Mouse (Mus musculus) heart, embryonic 15.5 days (tissue): ENCODE data around the gene Mrpl27. TPM values are rescaled to one million over a fixed set of nuclear protein-coding genes. Genes with fewer than 3 reads are reported as not detected.
"Not testable (repeated sequence)": the region's sequence is repeated elsewhere in the genome, so short reads cannot be mapped to it uniquely, and the experiment has no call there.

Experiments
- ATAC-seq: fragments of 200-750 bp; cut with Nextera tagmentation; replicated peaks from 2 replicates; pipeline ENCODE4 v1.8.0; 2017; ENCODE audit warnings: low read depth, moderate TSS enrichment; ENCODE audit not compliant: insufficient number of reproducible peaks, insufficient read depth, low FRiP score
- H3K27ac ChIP-seq: fragments of 300-500 bp; sonication (generic); 2 replicates; pipeline ENCODE4 v1.5.1; 2015; ENCODE audit warnings: mild to moderate bottlenecking, inconsistent platforms
- H3K27me3 ChIP-seq: fragments of 300-500 bp; sonication (generic); 2 replicates; pipeline ENCODE4 v1.6.1; 2015; ENCODE audit warnings: inconsistent platforms
- H3K36me3 ChIP-seq: fragments of 300-500 bp; sonication (generic); 2 replicates; pipeline ENCODE4 v1.6.1; 2015; ENCODE audit warnings: mild to moderate bottlenecking, inconsistent platforms
- H3K4me1 ChIP-seq: fragments of 300-500 bp; sonication (generic); replicated peaks from 2 replicates; pipeline ENCODE4 v1.6.1; 2015; ENCODE audit warnings: inconsistent platforms
- H3K4me2 ChIP-seq: fragments of 300-500 bp; sonication (generic); 2 replicates; pipeline ENCODE4 v1.6.1; 2015; ENCODE audit warnings: inconsistent platforms, mild to moderate bottlenecking, moderate library complexity
- H3K4me3 ChIP-seq: fragments of 300-500 bp; sonication (generic); 2 replicates; pipeline ENCODE4 v1.5.1; 2015; ENCODE audit warnings: mild to moderate bottlenecking, inconsistent platforms
- H3K9ac ChIP-seq: fragments of 300-500 bp; sonication (generic); 2 replicates; pipeline ENCODE4 v1.6.1; 2015; ENCODE audit warnings: mild to moderate bottlenecking, inconsistent platforms
- H3K9me3 ChIP-seq: fragments of 300-500 bp; sonication (generic); replicated peaks from 2 replicates; pipeline ENCODE4 v1.6.1; 2016; ENCODE audit warnings: inconsistent platforms
- WGBS: fragments of 180-500 bp; shearing (Covaris S2); methylation state at CpG from one replicate; pipeline ENCODE4 v1.1.7; 2015; ENCODE audit warnings: mixed read lengths; 5-methylcytosine and 5-hydroxymethylcytosine counted together
- polyA plus RNA-seq: library from polyadenylated mRNA; unstranded; fragments of >200 nt; fragmentation: Nextera tagmentation; extraction: Ambion mirVana; gene quantifications from 2 replicates; pipeline ENCODE4 v1.2.1, GENCODE M21; 2015

The Mrpl27 gene
- polyA plus RNA-seq, 1 experiment from 2014 or later, result 135 TPM

- no peak overlapping the region for H3K4me2 ChIP-seq
- no peak for ATAC-seq
- no peaks in the 10 kb centered on the region for H3K27me3 ChIP-seq
- H3K9me3 ChIP-seq, result no peaks in the 10 kb centered on the region
- WGBS, result 68% methylated on average over 5 of the region's 5 CpGs
- no peak overlapping the region for H3K9ac ChIP-seq
- no peaks in the 10 kb centered on the region; the same call in 1 of the 2 replicates for H3K36me3 ChIP-seq
- H3K27ac ChIP-seq, result no peak overlapping the region
- H3K4me1 ChIP-seq, result peaks cover 30% of the 10 kb centered on the region
- no peak overlapping the region for H3K4me3 ChIP-seq
These were observed 21.9 kb downstream of the Mrpl27 start for GRCm38 (mm10) chr11:94675446-94675845.

GRCm38 (mm10) chr11:94676308-94676707 lies 22.7 kb downstream of the Mrpl27 start:
- Histone ChIP-seq H3K4me1 (peaks cover 30% of the 10 kb centered on the region), H3K9ac (peak overlapping the region; percentile 98), H3K9me3 (no peaks in the 10 kb centered on the region), H3K27me3 (no peaks in the 10 kb centered on the region), H3K27ac (no peak overlapping the region; the same call in 1 of the 2 replicates), H3K4me2 (peak overlapping the region; percentile 82), H3K36me3 (no peaks in the 10 kb centered on the region), H3K4me3 (peak overlapping the region; percentile 96)
- ATAC-seq, result no peak
- WGBS, result 38% methylated on average over 4 of the region's 4 CpGs

DNA sequence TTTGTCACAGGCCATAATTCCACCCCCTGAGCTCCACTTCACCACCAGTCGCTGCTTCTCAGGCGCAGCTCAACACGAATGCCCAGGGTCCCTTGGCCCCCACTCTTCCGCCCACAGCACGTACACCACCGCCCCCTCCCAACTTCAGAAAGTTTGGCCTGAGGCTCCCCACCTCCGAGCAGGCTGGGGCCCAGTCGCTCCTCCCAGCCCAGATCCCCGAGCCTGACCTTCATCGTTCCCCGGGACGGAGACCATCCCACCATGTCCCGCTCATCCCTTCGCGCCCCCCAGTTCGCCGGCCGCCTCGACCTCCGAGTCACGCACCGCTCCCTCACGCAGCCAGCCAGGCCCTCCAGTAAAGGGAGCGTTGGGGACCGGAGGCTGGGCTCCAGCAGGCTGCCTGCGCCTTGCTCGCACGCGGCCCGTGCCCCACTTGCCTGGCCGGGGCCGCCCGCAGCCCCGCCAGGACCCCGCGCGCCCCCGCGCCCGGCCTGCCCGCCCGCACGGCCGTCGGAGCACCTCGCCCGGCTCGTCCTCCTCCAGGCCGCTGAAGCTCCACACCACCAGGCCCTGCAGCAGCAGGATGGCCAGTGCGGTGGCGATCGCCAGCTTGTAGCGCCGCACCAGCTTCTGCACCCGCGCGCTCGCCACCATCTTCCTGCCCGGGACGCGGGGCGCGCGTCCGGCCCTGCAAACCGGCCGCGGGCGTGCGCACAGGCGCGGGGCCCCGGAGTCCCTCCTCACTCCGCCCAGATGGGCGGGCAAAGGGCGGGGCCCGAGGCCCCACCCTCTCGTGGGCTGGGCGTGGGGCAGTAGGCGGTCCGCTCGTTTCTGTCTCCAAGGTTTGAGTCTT lies 23.4 kb downstream of the Mrpl27 start, which contains the start of gene Xylt2:
Gene Xylt2, minus strand, starts transcription at position 762 of the 853 bp plus-strand sequence.
- peak within 1 kb of the TSS; percentile 82 for H3K4me2 ChIP-seq
- H3K9ac ChIP-seq, result peak within 1 kb of the TSS; percentile 98
- H3K4me3 ChIP-seq, result peak within 1 kb of the TSS; percentile 96
- H3K36me3 ChIP-seq, result no peaks in the 10 kb centered on the region
- peak within 1 kb of the TSS; percentile 83 for H3K27ac ChIP-seq
- H3K4me1 ChIP-seq, result peaks cover 30% of the 10 kb centered on the region
- under 1% methylated on average over 78 of the region's 82 CpGs for WGBS
- H3K27me3 ChIP-seq, result no peaks in the 10 kb centered on the region
- ATAC-seq, result peak; percentile 97
- no peaks in the 10 kb centered on the region for H3K9me3 ChIP-seq

- Histone ChIP-seq H3K4me2 (peak overlapping the region; percentile 82), H3K4me3 (peak overlapping the region; percentile 96), H3K27me3 (no peaks in the 10 kb centered on the region), H3K27ac (no peak overlapping the region), H3K4me1 (peaks cover 30% of the 10 kb centered on the region), H3K36me3 (no peaks in the 10 kb centered on the region), H3K9ac (peak overlapping the region; percentile 98; the same call in 1 of the 2 replicates), H3K9me3 (no peaks in the 10 kb centered on the region)
- no peak for ATAC-seq
- WGBS, result 30% methylated on average over 15 of the region's 15 CpGs
These were observed 24.1 kb downstream of the Mrpl27 start for GRCm38 (mm10) chr11:94677607-94678145.

DNA sequence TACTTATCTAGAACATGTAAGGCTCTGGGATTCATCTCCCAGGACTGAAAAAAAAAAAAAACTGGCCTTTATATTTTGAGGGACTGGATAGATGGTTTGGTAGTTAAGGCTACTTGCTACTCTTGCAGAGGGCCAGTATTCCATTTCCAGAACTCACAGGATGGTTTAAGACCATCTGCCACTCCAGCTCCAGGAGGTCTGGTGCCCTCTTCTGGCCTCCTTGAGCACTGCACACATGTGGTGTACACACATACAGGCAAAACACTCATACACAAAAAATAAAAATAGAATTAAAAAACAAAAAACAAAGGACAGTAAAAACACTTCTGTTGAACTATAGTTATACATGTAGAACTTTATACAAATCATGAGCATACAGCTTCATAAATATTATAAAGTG lies 27.1 kb downstream of the Mrpl27 start:
- no peak overlapping the region for H3K27ac ChIP-seq
- peaks cover 14% of the 10 kb centered on the region for H3K4me1 ChIP-seq
- H3K36me3 ChIP-seq, result no peaks in the 10 kb centered on the region
- H3K27me3 ChIP-seq, result no peaks in the 10 kb centered on the region
- no peaks in the 10 kb centered on the region for H3K9me3 ChIP-seq
- no peak overlapping the region for H3K9ac ChIP-seq
- ATAC-seq, result no peak
- no peak overlapping the region for H3K4me3 ChIP-seq
- no peak overlapping the region for H3K4me2 ChIP-seq

- Histone ChIP-seq H3K4me3 (no peak overlapping the region), H3K27me3 (no peaks in the 10 kb centered on the region), H3K36me3 (no peaks in the 10 kb centered on the region), H3K27ac (no peak overlapping the region), H3K9me3 (no peaks in the 10 kb centered on the region), H3K4me1 (peaks cover 4% of the 10 kb centered on the region), H3K4me2 (no peak overlapping the region), H3K9ac (no peak overlapping the region)
- WGBS, result 82% methylated on average over 4 of the region's 4 CpGs
- ATAC-seq, result no peak
These were observed 28.1 kb downstream of the Mrpl27 start for GRCm38 (mm10) chr11:94681640-94682039.

- Histone ChIP-seq H3K27me3 (no peaks in the 10 kb centered on the region), H3K4me3 (no peak overlapping the region), H3K27ac (no peak overlapping the region), H3K9ac (no peak overlapping the region), H3K4me2 (no peak overlapping the region), H3K9me3 (no peaks in the 10 kb centered on the region), H3K36me3 (no peaks in the 10 kb centered on the region), H3K4me1 (peaks cover 3% of the 10 kb centered on the region)
- whole genome bisulfite sequencing, result 81% methylated on average over 7 of the region's 7 CpGs
- no peak for ATAC-seq
These were observed 28.9 kb downstream of the Mrpl27 start for GRCm38 (mm10) chr11:94682427-94682826.

GRCm38 (mm10) chr11:94687178-94687577 lies 33.6 kb downstream of the Mrpl27 start:
- Histone ChIP-seq H3K9ac (no peak overlapping the region), H3K4me2 (no peak overlapping the region), H3K4me1 (no peaks in the 10 kb centered on the region), H3K9me3 (no peaks in the 10 kb centered on the region), H3K36me3 (no peaks in the 10 kb centered on the region), H3K27me3 (no peaks in the 10 kb centered on the region), H3K4me3 (no peak overlapping the region), H3K27ac (no peak overlapping the region)
- ATAC-seq, result no peak
- 67% methylated on average over 6 of the region's 6 CpGs for WGBS

GRCm38 (mm10) chr11:94692502-94692901 lies 38.9 kb downstream of the Mrpl27 start:
- H3K27me3 ChIP-seq, ATAC-seq, H3K9me3 ChIP-seq, H3K4me2 ChIP-seq, H3K9ac ChIP-seq, H3K4me3 ChIP-seq, H3K27ac ChIP-seq, H3K4me1 ChIP-seq, H3K36me3 ChIP-seq: not testable (repeated sequence)

GRCm38 (mm10) chr11:94695508-94695907 lies 41.9 kb downstream of the Mrpl27 start:
- no peak overlapping the region for H3K9ac ChIP-seq
- no peak for ATAC-seq
- no peaks in the 10 kb centered on the region for H3K27me3 ChIP-seq
- H3K36me3 ChIP-seq, result no peaks in the 10 kb centered on the region
- 55% methylated on average over 6 of the region's 6 CpGs for WGBS
- no peak overlapping the region for H3K27ac ChIP-seq
- H3K4me2 ChIP-seq, result no peak overlapping the region
- peaks cover 6% of the 10 kb centered on the region; the same call in 1 of the 2 replicates for H3K4me1 ChIP-seq
- no peaks in the 10 kb centered on the region for H3K9me3 ChIP-seq
- no peak overlapping the region for H3K4me3 ChIP-seq

- H3K4me3 ChIP-seq, result no peak overlapping the region
- H3K9ac ChIP-seq, result no peak overlapping the region
- H3K4me1 ChIP-seq, result peaks cover 6% of the 10 kb centered on the region; the same call in 1 of the 2 replicates
- no peak overlapping the region for H3K27ac ChIP-seq
- no peak overlapping the region for H3K4me2 ChIP-seq
- WGBS, result 85% methylated on average over 2 of the region's 2 CpGs
- no peaks in the 10 kb centered on the region for H3K9me3 ChIP-seq
- ATAC-seq, result no peak
- H3K36me3 ChIP-seq, result no peaks in the 10 kb centered on the region
- 0 out of 2 replicates have a peak, but pooled peaks cover 7% of the 10 kb centered on the region for H3K27me3 ChIP-seq
These were observed 43.6 kb downstream of the Mrpl27 start for GRCm38 (mm10) chr11:94697140-94697539.
